Mouse (Mus musculus): ENCODE data around the gene Thsd4. TPM values are rescaled to one million over a fixed set of nuclear protein-coding genes. Genes with fewer than 3 reads are reported as not detected.

The Thsd4 gene
- polyA plus RNA-seq, 1 experiment from 2014 or later, result 6.4 TPM

- Histone ChIP-seq H3K27ac (no peak overlapping the region), H3K4me3 (replicated peaks; ENCODE audit: low read length) (peak overlapping the region; percentile 45), H3K9ac (peak overlapping the region; percentile 55; the same call in 1 of the 2 replicates), H3K27me3 (ENCODE audit: control insufficient read depth, insufficient read depth, low read length) (peaks cover 44% of the 10 kb centered on the region), H3K9me3 (ENCODE audit: control insufficient read depth, low read length) (no peaks in the 10 kb centered on the region), H3K4me2 (replicated peaks) (peak overlapping the region; percentile 69), H3K36me3 (replicated peaks; ENCODE audit: control insufficient read depth, insufficient read depth) (no peaks in the 10 kb centered on the region), H3K4me1 (replicated peaks; ENCODE audit: control insufficient read depth, insufficient read depth, low read length) (peaks cover 36% of the 10 kb centered on the region)
- no peak for ATAC-seq (ENCODE audit: low FRiP score)
- 34% methylated on average over 5 of the region's 5 CpGs for WGBS
- DNase-seq (ENCODE audit: low spot score), result no peak
Measured at GRCm38 (mm10) chr9:60521143-60521542, 703 bp downstream of the Thsd4 start.

DNA sequence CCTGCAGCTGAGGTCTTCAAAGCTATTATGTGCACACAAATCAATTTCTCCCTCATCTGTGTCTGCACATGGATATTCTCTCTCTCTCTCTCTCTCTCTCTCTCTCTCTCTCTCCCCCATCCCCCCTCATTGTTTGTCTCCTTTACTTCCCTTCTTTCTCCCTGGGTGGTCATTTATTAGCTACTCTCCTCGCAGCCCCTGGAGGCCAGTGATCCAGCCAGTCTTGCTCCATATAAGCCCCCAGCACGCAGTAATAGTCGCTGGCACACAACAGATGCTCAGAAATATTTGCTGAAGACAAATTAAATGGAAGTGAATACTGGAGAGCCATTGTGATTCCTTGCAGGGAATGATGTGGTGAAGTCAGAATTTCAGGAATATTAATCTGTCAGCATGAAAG, 2.2 kb downstream of the Thsd4 start:
- no peak overlapping the region; the same call in 1 of the 2 replicates for H3K4me2 ChIP-seq (replicated peaks)
- ATAC-seq (ENCODE audit: low FRiP score) (no peak), DNase-seq (ENCODE audit: low spot score) (no peak)
- peak overlapping the region; percentile 49; the same call in 1 of the 2 replicates for H3K27ac ChIP-seq
- no peaks in the 10 kb centered on the region for H3K9me3 ChIP-seq (ENCODE audit: control insufficient read depth, low read length)
- peaks cover 44% of the 10 kb centered on the region for H3K27me3 ChIP-seq (ENCODE audit: control insufficient read depth, insufficient read depth, low read length)
- peaks cover 36% of the 10 kb centered on the region for H3K4me1 ChIP-seq (replicated peaks; ENCODE audit: control insufficient read depth, insufficient read depth, low read length)
- WGBS, result 7% methylated on average over 3 of the region's 3 CpGs
- no peak overlapping the region for H3K9ac ChIP-seq
- H3K36me3 ChIP-seq (replicated peaks; ENCODE audit: control insufficient read depth, insufficient read depth), result no peaks in the 10 kb centered on the region
- H3K4me3 ChIP-seq (replicated peaks; ENCODE audit: low read length), result no peak overlapping the region

GRCm38 (mm10) chr9:60518216-60518615, 3.6 kb downstream of the Thsd4 start:
- Histone ChIP-seq H3K27ac (peak overlapping the region; percentile 54; the same call in 1 of the 2 replicates), H3K9ac (no peak overlapping the region), H3K4me1 (replicated peaks; ENCODE audit: control insufficient read depth, insufficient read depth, low read length) (peaks cover 41% of the 10 kb centered on the region), H3K4me3 (replicated peaks; ENCODE audit: low read length) (no peak overlapping the region), H3K36me3 (replicated peaks; ENCODE audit: control insufficient read depth, insufficient read depth) (no peaks in the 10 kb centered on the region), H3K9me3 (ENCODE audit: control insufficient read depth, low read length) (no peaks in the 10 kb centered on the region), H3K4me2 (replicated peaks) (no peak overlapping the region), H3K27me3 (ENCODE audit: control insufficient read depth, insufficient read depth, low read length) (peaks cover 49% of the 10 kb centered on the region)
- DNase-seq (ENCODE audit: low spot score) (no peak), ATAC-seq (ENCODE audit: low FRiP score) (no peak)
- 25% methylated on average over 3 of the region's 3 CpGs for WGBS

- Histone ChIP-seq H3K27ac (no peak overlapping the region), H3K4me1 (replicated peaks; ENCODE audit: control insufficient read depth, insufficient read depth, low read length) (peaks cover 41% of the 10 kb centered on the region), H3K36me3 (replicated peaks; ENCODE audit: control insufficient read depth, insufficient read depth) (no peaks in the 10 kb centered on the region), H3K4me2 (replicated peaks) (no peak overlapping the region), H3K9me3 (ENCODE audit: control insufficient read depth, low read length) (no peaks in the 10 kb centered on the region), H3K27me3 (ENCODE audit: control insufficient read depth, insufficient read depth, low read length) (peaks cover 42% of the 10 kb centered on the region), H3K4me3 (replicated peaks; ENCODE audit: low read length) (no peak overlapping the region), H3K9ac (no peak overlapping the region)
- DNase-seq (ENCODE audit: low spot score) (no peak), ATAC-seq (ENCODE audit: low FRiP score) (no peak)
- WGBS, result 15% methylated on average over 4 of the region's 4 CpGs
Measured at GRCm38 (mm10) chr9:60517148-60517547, 4.7 kb downstream of the Thsd4 start.

GRCm38 (mm10) chr9:60516379-60516778, 5.5 kb downstream of the Thsd4 start:
- Histone ChIP-seq H3K27me3 (ENCODE audit: control insufficient read depth, insufficient read depth, low read length) (peaks cover 37% of the 10 kb centered on the region), H3K27ac (no peak overlapping the region), H3K4me3 (replicated peaks; ENCODE audit: low read length) (no peak overlapping the region), H3K9me3 (ENCODE audit: control insufficient read depth, low read length) (no peaks in the 10 kb centered on the region), H3K9ac (no peak overlapping the region), H3K36me3 (replicated peaks; ENCODE audit: control insufficient read depth, insufficient read depth) (no peaks in the 10 kb centered on the region), H3K4me1 (replicated peaks; ENCODE audit: control insufficient read depth, insufficient read depth, low read length) (peaks cover 41% of the 10 kb centered on the region), H3K4me2 (replicated peaks) (no peak overlapping the region)
- ATAC-seq (ENCODE audit: low FRiP score) (no peak), DNase-seq (ENCODE audit: low spot score) (no peak)
- WGBS, result 82% methylated on average over 4 of the region's 4 CpGs

- Histone ChIP-seq H3K4me3 (replicated peaks; ENCODE audit: low read length) (no peak overlapping the region), H3K36me3 (replicated peaks; ENCODE audit: control insufficient read depth, insufficient read depth) (no peaks in the 10 kb centered on the region), H3K4me1 (replicated peaks; ENCODE audit: control insufficient read depth, insufficient read depth, low read length) (peaks cover 27% of the 10 kb centered on the region), H3K9ac (no peak overlapping the region), H3K27ac (no peak overlapping the region), H3K27me3 (ENCODE audit: control insufficient read depth, insufficient read depth, low read length) (peaks cover 22% of the 10 kb centered on the region), H3K4me2 (replicated peaks) (no peak overlapping the region), H3K9me3 (ENCODE audit: control insufficient read depth, low read length) (no peaks in the 10 kb centered on the region)
- 16% methylated on average over 11 of the region's 11 CpGs for WGBS
- DNase-seq (ENCODE audit: low spot score), result no peak
- ATAC-seq (ENCODE audit: low FRiP score), result no peak
Measured at GRCm38 (mm10) chr9:60513329-60513788, 8.5 kb downstream of the Thsd4 start.

- H3K27ac ChIP-seq, result no peak overlapping the region
- no peak overlapping the region for H3K9ac ChIP-seq
- peaks cover 9% of the 10 kb centered on the region; the same call in 1 of the 2 replicates for H3K4me1 ChIP-seq (replicated peaks; ENCODE audit: control insufficient read depth, insufficient read depth, low read length)
- WGBS, result 25% methylated on average over 6 of the region's 6 CpGs
- no peak overlapping the region for H3K4me3 ChIP-seq (replicated peaks; ENCODE audit: low read length)
- DNase-seq (ENCODE audit: low spot score), result no peak
- no peaks in the 10 kb centered on the region for H3K36me3 ChIP-seq (replicated peaks; ENCODE audit: control insufficient read depth, insufficient read depth)
- peaks cover 12% of the 10 kb centered on the region for H3K27me3 ChIP-seq (ENCODE audit: control insufficient read depth, insufficient read depth, low read length)
- H3K9me3 ChIP-seq (ENCODE audit: control insufficient read depth, low read length), result no peaks in the 10 kb centered on the region
- ATAC-seq (ENCODE audit: low FRiP score), result no peak
- no peak overlapping the region for H3K4me2 ChIP-seq (replicated peaks)
Measured at GRCm38 (mm10) chr9:60510876-60511275, 11.0 kb downstream of the Thsd4 start.

GRCm38 (mm10) chr9:60506136-60506535, 15.7 kb downstream of the Thsd4 start:
- H3K27ac ChIP-seq, result no peak overlapping the region
- H3K4me2 ChIP-seq (replicated peaks), result no peak overlapping the region
- H3K9me3 ChIP-seq (ENCODE audit: control insufficient read depth, low read length), result no peaks in the 10 kb centered on the region
- H3K4me1 ChIP-seq (replicated peaks; ENCODE audit: control insufficient read depth, insufficient read depth, low read length), result peaks cover 10% of the 10 kb centered on the region; the same call in 1 of the 2 replicates
- DNase-seq (ENCODE audit: low spot score), result no peak
- peaks cover 6% of the 10 kb centered on the region; the same call in 1 of the 2 replicates for H3K27me3 ChIP-seq (ENCODE audit: control insufficient read depth, insufficient read depth, low read length)
- no peak overlapping the region for H3K4me3 ChIP-seq (replicated peaks; ENCODE audit: low read length)
- H3K36me3 ChIP-seq (replicated peaks; ENCODE audit: control insufficient read depth, insufficient read depth), result no peaks in the 10 kb centered on the region
- WGBS, result 65% methylated on average over 5 of the region's 5 CpGs
- H3K9ac ChIP-seq, result no peak overlapping the region
- ATAC-seq (ENCODE audit: low FRiP score), result no peak

- no peaks in the 10 kb centered on the region for H3K36me3 ChIP-seq (replicated peaks; ENCODE audit: control insufficient read depth, insufficient read depth)
- peaks cover 5% of the 10 kb centered on the region; the same call in 1 of the 2 replicates for H3K4me1 ChIP-seq (replicated peaks; ENCODE audit: control insufficient read depth, insufficient read depth, low read length)
- H3K9ac ChIP-seq, result no peak overlapping the region
- DNase-seq (ENCODE audit: low spot score) (no peak), ATAC-seq (ENCODE audit: low FRiP score) (no peak)
- no peak overlapping the region for H3K27ac ChIP-seq
- no peak overlapping the region for H3K4me2 ChIP-seq (replicated peaks)
- no peaks in the 10 kb centered on the region for H3K9me3 ChIP-seq (ENCODE audit: control insufficient read depth, low read length)
- WGBS, result 53% methylated on average over 14 of the region's 14 CpGs
- no peaks in the 10 kb centered on the region for H3K27me3 ChIP-seq (ENCODE audit: control insufficient read depth, insufficient read depth, low read length)
- H3K4me3 ChIP-seq (replicated peaks; ENCODE audit: low read length), result no peak overlapping the region
Measured at GRCm38 (mm10) chr9:60504378-60505285, 17.2 kb downstream of the Thsd4 start.

Data from hindbrain, embryonic 14.5 days (tissue).